Mouse (Mus musculus) brain, adult 2 months (tissue): Measurements from ENCODE around the gene N4bp2l2.
"Not testable (repeated sequence)": the region's sequence is repeated elsewhere in the genome, so short reads cannot be mapped to it uniquely, and the experiment has no call there.

ENCODE experiments used
- DNase-seq: peaks from one replicate; pipeline ENCODE4 v3.0.0; 2011; ENCODE audit warnings: low read depth, low spot score

The N4bp2l2 gene

DNA sequence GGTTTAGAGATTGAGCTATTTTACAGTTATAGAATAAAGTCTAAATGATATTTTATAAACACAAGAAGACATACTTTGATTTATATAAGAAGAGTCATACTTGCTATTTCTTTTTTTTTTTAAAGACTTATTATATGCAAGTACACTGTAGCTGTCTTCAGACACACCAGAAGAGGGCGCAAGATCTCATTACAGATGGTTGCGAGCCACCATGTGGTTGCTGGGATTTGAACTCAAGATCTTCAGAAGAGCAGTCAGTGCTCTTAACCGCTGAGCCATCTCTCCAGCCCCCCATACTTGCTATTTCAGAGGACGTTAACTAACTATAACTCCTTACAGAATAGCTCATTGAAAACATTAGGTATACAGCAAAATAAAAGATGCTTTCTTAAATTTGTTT is 22.6 kb downstream of the N4bp2l2 start:
- not testable (repeated sequence) for DNase-seq

- DNase-seq = no peak
These were observed 24.5 kb downstream of the N4bp2l2 start for GRCm38 (mm10) chr5:150641440-150641839.

GRCm38 (mm10) chr5:150629692-150630091 is 36.3 kb downstream of the N4bp2l2 start:
- DNase-seq = no peak

DNA sequence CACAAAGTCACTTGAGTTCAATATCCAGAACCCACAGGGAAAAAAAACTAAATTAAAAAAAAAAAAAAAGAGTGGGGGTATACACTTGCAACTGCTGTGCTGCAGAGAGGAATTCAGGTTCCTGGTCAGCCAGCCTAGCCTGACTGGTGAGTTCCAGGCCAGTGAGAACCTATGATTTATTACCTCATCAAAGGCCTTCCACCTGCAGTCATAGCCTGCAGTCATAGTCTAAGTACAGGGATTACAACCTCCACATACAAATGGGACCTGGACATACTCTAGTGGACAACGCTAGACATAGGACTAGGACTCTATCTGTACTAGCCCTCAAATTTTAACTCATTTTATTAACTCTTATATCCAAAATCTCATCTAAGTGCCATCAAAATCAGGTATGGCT is 36.7 kb downstream of the N4bp2l2 start:
- DNase-seq = no peak

DNA sequence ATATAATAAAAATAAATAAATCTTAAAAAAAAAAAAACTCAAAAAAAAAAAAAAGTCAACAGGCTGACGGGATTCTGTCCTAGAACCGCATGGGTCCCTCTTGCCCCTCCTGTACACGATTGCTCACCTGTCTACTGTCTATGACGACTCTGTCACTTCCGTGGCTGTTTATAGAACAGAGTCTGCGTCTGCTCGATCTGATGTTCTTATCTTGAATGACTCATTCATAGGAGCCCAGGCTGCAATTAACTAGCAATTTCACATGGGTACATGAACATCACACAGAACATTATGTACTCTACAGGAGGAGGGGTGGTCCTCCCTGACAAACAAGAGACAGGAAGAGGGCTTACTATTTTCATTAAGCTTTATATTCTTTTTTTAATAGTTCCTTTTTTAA is 40.5 kb downstream of the N4bp2l2 start:
- peak; percentile 62 for DNase-seq

- DNase-seq = no peak
These were observed 43.2 kb downstream of the N4bp2l2 start for GRCm38 (mm10) chr5:150622792-150623191.

- no peak for DNase-seq
These were observed 44.4 kb downstream of the N4bp2l2 start for GRCm38 (mm10) chr5:150621592-150621991.

DNA sequence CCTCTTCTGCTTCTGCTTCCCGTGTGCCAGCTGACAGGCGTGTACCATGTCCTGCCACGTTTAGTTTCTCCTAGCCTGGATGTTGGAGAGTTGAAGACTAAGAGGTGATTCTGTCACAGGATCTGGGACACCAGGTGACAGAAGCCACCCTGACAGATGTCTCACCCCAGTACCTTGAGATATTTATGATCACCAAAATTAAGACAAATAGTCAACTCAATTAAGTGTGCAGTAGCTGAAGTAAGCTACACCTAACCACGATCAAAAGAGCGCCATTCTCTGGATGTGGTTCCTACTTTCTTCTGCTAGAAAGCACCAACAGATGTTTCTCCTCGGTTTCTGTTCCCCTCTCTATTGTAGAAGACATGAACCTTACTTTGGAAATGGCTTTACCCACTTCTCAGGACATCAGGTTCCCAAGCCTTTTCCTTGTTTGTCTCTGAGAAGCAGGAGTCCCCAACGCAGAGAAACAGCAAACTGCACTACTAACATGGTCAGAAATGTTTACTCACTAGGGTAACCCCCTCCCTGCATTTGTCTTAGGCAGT is 45.3 kb downstream of the N4bp2l2 start:
- DNase-seq = no peak

DNA sequence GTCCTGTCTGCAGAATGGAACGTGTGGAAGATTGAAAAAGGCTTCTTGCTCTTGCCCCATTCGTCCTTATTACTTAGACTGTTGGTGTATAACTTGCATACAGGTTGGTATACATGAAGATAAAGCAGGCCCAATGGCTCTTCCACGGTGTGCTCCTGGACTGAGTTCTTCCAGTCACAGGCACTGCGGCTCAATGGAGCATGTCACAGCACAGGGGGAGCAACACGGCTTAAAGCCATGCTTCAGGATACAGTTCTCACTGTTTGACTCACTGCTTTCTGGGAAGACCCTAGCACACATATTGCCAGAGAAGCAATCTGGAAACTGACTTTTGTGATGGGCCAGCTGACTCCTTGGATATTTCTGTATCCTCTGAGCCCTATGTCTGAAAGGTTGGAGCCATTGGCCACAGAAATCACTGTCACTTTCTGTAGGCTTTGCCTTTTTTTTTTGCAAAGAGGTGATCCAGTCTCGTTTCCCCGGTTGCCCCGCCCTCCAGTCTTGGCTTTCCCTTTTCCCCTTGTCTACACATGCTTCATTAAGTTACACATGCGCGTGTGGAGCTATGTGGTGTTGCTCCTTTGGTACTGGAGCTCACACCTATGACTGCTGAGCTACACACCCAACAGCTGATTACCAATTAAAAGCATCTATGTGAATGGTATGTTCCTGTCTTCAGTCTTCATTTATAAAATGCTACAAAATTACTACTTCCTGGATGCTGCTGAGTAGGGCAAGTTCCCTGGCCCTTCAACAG is 47.2 kb downstream of the N4bp2l2 start:
- DNase-seq = no peak

GRCm38 (mm10) chr5:150616731-150617130 is 49.3 kb downstream of the N4bp2l2 start:
- DNase-seq = no peak

DNA sequence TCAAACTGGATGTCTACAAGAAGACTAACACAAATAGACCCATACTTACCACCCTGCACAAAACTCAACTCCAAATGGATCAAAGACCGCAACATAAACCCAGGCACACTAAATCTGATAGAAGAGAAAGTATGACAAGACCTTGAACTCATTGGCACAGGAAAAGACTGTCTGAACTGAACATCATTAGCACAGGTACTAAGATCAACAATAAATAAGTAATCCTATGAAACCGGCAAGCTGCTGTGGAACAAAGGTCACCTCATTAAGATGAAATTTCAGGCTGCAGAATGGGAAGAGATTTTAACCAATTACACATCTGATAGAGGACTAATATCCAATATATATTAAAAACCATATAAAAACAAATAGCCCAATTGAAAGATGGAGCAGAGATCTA is 49.8 kb downstream of the N4bp2l2 start:
- no peak for DNase-seq

- DNase-seq = no peak
These were observed 51.9 kb downstream of the N4bp2l2 start for GRCm38 (mm10) chr5:150614054-150614453.

DNA sequence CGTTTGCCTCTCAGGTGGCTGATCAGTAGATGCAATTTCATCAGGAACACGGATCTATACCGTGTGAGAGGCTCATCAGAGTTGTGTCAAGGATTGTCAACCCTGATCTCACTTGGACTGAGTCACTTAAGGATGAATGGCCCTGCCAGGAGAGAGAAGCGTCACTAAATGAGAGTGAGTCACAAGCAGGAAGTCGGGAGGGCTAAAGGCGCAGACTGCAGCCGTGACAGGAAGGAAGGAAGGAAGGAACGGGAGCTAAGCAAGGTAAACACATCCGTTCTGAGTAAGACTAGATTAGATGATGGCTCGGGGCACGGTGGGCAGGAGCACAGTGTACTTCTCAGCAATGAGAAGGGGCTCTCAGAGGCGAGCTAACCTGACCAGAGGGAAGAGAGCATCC is 54.3 kb downstream of the N4bp2l2 start:
- peak; percentile 70 for DNase-seq

DNA sequence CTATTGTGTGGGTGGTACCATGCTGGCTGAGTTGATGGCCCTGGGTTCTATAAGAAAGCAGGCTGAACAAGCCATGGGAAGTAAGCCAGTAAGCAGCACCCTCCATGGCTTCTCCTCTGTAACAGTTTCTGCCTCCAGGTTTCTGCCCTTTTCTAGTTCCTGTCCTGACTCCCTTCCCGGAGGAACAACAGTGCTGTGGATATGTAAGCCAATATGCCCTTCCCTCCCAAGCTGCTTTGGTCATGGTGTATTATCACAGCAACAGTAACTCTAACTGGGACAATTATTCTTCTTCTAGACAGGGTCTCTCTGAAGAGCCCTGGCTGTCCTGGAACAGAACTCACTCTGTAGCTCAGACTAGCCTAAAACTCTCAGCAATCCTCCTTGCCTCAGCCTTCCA is 54.8 kb downstream of the N4bp2l2 start:
- no peak for DNase-seq

- DNase-seq = no peak
These were observed 58.4 kb downstream of the N4bp2l2 start for GRCm38 (mm10) chr5:150607631-150608030.

- DNase-seq = no peak
These were observed 59.9 kb downstream of the N4bp2l2 start for GRCm38 (mm10) chr5:150606131-150606530.

- DNase-seq = peak; percentile 69
These were observed 64.3 kb downstream of the N4bp2l2 start for GRCm38 (mm10) chr5:150601441-150602230.

DNA sequence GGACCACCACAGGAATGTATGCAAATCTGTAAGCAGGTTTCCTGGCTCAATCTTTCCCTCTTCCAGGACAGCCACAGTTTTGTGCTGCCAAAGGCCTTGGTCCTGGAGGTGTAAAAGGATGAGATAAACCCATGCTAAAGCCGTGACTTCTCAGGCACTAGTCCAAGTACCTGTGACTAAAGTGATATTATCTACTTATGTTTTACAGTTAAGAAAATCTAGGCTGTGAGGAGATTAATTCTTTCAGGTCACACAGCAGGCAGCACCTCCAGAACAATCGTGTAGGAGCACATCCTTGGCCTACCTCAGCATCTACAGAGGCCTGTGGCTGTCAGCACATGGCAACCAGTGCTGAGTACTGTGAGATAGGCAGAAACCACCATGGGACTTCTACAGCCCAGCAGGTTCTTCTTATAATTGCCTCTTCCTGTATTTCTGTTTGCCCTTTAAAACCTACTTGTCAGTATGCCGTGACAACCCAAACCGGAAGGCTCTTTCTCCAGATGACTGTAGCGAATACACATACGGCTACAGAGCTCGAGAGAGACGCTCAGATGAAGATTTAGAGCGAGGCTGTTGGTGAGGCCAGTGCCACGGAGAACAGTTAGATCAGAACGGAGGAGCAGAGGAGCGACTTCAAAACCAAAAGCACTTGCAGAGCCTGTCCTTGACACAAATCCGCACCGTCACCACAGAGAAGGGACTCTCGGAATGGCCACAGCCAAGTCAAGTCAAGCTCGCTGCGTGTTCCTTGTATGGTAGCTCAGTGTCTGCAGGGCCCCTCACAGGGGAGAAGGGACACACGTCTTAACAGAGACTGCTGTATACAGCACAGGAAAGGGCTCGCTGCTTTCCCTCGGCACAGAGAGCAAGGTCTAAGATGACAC is 65.2 kb downstream of the N4bp2l2 start:
- DNase-seq = no peak

DNA sequence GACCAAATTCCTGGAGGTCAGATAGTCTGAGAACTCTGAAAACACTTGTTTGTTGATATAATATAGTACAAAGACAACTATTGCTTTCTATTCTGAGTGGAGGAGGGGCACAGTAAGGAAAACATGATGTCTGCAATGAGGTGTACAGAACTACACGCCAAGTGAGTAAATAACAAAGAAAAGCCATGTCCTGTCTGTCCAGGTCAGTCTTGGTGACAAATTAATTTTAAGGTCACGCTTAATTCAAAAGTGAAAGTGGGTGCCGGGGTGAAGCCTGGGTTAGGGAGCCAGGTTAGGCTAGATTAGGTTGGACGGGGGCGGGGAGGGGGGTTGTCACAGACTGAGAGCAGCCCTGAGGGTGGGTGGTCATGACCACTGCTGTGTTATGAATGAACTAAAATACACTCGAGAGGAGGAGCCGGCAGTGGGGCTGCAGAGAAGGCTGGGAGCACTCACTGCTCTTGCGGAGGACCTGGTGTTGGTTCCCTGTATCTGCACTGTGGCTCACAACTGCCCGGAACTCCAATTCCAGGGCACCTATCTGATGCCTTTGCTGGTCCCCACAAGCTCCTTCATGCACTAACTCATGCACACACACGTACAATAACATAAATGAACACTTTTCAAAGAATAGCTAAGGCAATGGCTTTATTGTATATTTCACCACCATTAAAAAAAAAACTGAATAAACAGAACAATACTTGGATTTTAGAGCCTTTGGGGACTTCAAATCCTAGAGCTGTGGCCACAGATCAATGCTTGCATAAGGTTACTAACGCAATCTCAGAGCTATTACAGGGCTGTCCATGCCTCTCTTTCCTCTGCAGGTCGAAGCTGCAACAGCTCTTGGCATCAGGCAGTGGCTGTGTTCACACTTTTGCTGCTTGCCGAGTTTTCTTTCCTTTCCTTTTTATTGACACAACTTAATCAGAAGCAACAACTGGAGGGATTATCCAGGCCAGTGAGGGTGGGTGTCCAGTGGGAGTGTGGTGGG is 66.4 kb downstream of the N4bp2l2 start:
- no peak for DNase-seq
